Mouse (Mus musculus) urinary bladder, postnatal 25 days (tissue): ENCODE measurements around the gene Nat8f7.
A peak's percentile ranks its signal among the peaks of the same experiment; 100 is the strongest.
"Not testable (repeated sequence)": the region's sequence is repeated elsewhere in the genome, so short reads cannot be mapped to it uniquely, and the experiment has no call there.

Experiments
- DNase-seq: peaks from one replicate; pipeline ENCODE4 v3.0.0; 2022; ENCODE audit warnings: low spot score

Nat8f7 gene

DNA sequence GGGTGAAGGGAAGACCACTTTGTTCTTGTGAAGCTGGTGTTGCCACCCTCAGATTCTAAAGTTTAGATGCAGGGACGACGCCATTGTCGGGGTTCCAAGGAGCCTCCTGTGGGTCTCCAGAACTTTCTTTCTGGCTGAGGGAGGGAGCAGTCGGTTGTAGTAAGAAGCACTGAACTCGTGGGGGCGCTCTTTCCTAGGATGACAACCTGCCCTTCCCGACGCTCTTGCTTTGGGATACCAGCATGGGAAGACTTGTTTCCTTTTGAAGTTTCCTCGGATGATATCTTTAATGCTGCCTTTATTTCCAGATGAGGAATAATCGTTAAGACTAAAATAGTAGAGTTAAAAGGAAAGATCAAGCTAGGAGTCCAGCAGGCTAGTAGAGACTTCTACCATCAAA, at the start of gene Nat8f7:
TSS of gene Nat8f7 (minus strand) at position 101 of the 400 bp plus-strand sequence.
- DNase-seq, result not testable (repeated sequence)

DNA sequence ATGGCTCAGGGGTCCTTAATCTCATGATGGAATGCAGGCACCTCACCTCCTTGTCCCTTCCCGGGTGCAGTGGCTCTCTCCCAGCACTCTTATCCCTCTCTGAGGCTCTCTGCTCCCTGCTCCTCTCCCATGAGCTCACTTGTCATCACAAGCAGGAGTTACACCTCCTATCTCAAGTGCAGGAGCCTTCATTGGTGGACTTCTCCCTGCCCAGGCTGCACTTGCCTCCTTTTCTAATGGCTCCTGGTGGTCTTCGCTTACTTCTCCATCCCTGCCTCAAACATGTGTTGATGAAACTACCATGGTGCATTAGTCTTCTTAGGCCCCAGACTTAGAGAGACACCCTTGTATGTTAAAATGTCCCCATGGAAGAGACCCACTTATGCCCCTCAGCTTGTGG, 49.7 kb upstream of the Nat8f7 start:
- DNase-seq, result not testable (repeated sequence)

DNA sequence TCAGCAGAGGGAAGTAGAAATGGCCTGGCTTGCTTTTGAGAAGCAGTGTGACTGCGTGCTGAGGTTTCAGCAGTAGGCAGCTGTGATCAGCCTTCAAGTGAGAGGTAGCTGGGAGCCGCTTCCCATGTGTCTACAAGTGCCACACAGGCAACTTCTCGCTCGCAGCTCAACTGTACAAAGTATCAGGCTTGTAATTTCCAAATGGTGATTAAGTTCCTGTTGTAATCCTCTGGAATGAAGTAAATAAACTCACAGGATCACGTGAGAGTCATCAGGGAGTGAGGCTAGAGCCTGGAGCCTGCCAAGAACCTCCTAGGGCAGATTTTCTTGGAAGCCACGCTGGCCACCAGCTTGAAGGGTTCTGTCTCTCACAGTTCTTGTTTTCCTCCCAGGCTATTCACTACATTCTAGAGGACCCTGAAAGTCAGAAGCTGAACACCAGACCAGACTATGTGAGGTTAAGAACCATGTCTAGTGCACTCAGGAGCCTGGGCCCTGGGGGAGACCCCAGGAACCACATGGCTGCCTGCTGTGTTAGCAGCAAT, 42.8 kb upstream of the Nat8f7 start:
- DNase-seq, result not testable (repeated sequence)

DNA sequence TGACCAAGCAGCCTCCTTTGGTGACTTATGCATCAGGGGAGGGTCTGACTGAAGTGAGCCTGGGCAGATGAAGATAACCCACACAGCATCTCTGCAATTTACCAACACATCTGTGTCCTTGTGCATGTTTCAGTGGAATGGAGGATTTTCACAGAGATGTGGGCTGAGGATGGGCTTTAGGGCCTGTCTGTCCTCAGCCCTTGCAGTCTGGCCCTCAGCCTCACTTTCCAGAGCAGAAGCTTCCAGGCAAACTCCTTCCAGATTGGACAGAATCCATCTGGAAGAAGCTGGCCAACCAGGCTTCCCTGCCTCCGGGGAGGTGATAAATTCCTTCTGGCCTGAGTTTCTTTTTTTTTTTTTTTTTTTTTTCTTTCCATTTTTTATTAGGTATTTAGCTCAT, 3.4 kb downstream of the Nat8f7 start:
- not testable (repeated sequence) for DNase-seq

DNA sequence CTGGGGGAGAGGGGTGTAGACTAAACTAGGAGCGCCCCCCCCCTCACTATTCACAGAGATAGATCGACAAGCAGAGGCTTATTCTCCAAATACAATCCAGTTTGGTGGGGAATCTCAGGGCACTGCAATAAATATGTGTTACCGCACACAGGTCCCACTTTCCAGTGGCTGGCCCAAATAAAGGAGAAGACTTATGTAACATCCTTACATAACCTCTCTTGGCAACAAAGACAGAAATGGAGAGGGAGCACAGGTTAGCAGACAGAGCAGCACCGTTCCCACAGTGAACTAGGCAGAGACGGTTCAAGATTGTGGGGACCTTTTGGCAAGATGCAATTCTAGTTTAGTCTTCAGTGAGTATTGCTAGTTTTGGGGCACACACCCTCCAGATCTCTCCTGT, 3.8 kb downstream of the Nat8f7 start:
- not testable (repeated sequence) for DNase-seq

DNA sequence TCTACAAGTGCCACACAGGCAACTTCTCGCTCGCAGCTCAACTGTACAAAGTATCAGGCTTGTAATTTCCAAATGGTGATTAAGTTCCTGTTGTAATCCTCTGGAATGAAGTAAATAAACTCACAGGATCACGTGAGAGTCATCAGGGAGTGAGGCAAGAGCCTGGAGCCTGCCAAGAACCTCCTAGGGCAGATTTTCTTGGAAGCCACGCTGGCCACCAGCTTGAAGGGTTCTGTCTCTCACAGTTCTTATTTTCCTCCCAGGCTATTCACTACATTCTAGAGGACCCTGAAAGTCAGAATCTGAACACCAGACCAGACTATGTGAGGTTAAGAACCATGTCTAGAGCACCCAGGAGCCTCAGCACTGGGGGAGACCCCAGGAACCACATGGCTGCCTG, 11.1 kb downstream of the Nat8f7 start:
- DNase-seq, result peak; percentile 11
